8 mouse cellular contexts compared by ENCODE assay signal in the genomic region with DNA sequence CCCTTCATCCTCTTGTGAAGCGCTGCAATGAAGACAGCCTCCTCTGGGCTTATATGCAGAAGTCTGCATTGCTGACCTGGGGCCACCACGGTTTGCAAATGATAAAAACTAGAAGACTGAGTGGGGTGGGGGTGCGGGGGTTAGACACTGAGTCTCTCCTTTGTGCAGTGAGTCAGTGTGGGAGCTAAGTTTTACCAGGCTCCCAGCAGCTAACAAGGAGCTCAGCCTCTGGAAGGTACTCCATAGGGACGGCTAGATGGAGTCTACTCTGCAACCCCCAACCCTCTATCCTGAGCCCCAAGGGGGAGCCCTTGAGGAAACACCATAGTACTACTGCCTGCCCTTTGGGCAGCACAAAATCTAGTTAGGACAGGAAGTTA.
DNase-seq lines count a peak whose midpoint lies in the region; ATAC-seq and TF ChIP-seq lines count a peak whose summit lies in the region.

No protein-coding gene starts in this region.

- ATAC-seq in heart, embryonic 15.5 days (replicated peaks; ENCODE audit: insufficient number of reproducible peaks, insufficient read depth, low FRiP score, low read depth): no peak
- no peak for ATAC-seq in liver, embryonic 12.5 days

- H3K9ac ChIP-seq in heart, embryonic 15.5 days: peak overlapping the region; percentile 68
- H3K9ac ChIP-seq in liver, embryonic 12.5 days: no peak overlapping the region

- no peaks in the 10 kb centered on the region for H3K27me3 ChIP-seq in heart, embryonic 15.5 days
- peaks cover 57% of the 10 kb centered on the region for H3K27me3 ChIP-seq in liver, embryonic 12.5 days (replicated peaks)

- H3K27ac ChIP-seq in heart, embryonic 15.5 days: peak overlapping the region; percentile 95
- 0 out of 2 replicates have a peak overlapping the region, but pooled peaks have one; percentile 15 for H3K27ac ChIP-seq in embryonic fibroblast, embryonic 13.5 days (ENCODE audit: insufficient read depth, low read length)
- no peak overlapping the region for H3K27ac ChIP-seq in liver, embryonic 12.5 days

- no peak for TF ChIP-seq CTCF in embryonic fibroblast, embryonic 13.5 days (IDR thresholded peaks at IDR 0.05; ENCODE audit: borderline replicate concordance, insufficient read depth, low read length)

- intact Hi-C loops in left cerebral cortex, postnatal 4 days (cut with DNase I): loop anchor here (10.0 kb wide), 1 partner anchor 109 kb away; the partner anchor contains the start of gene Tspan9

- TF ChIP-seq POLR2A in embryonic fibroblast, embryonic 13.5 days (IDR thresholded peaks at IDR 0.05; ENCODE audit: low read depth, low read length): no peak

- no peak for DNase-seq in heart, adult 18-20 months
- peak; percentile 41 for DNase-seq in Muller cell, postnatal 12 days (ENCODE audit: inconsistent ontology term)
- DNase-seq in yolk sac, embryonic 10.5 days (ENCODE audit: low spot score): no peak
- DNase-seq in thymus, postnatal 25 days: no peak
- DNase-seq in left cerebral cortex, postnatal 4 days: no peak

- H3K4me3 ChIP-seq in heart, embryonic 15.5 days: peak overlapping the region; percentile 69
- peak overlapping the region; percentile 63 for H3K4me3 ChIP-seq in embryonic fibroblast, embryonic 13.5 days (ENCODE audit: insufficient read depth, low read length)
- peak overlapping the region; percentile 46 for H3K4me3 ChIP-seq in liver, embryonic 12.5 days

- peaks cover 88% of the 10 kb centered on the region for H3K4me1 ChIP-seq in heart, embryonic 15.5 days (replicated peaks)
- H3K4me1 ChIP-seq in embryonic fibroblast, embryonic 13.5 days (ENCODE audit: control insufficient read depth, insufficient read depth, low read length): peaks cover 9% of the 10 kb centered on the region
- peaks cover 21% of the 10 kb centered on the region for H3K4me1 ChIP-seq in liver, embryonic 12.5 days

- peak overlapping the region; percentile 92 for H3K4me2 ChIP-seq in heart, embryonic 15.5 days
- H3K4me2 ChIP-seq in liver, embryonic 12.5 days: peak overlapping the region; percentile 68

- H3K9me3 ChIP-seq in heart, embryonic 15.5 days (replicated peaks): no peaks in the 10 kb centered on the region
- H3K9me3 ChIP-seq in liver, embryonic 12.5 days (replicated peaks): no peaks in the 10 kb centered on the region

- WGBS in heart, embryonic 15.5 days: 8% methylated on average over 4 of the region's 4 CpGs
- WGBS in liver, embryonic 12.5 days (ENCODE audit: insufficient replicate concordance): 6% methylated on average over 4 of the region's 4 CpGs

- H3K36me3 ChIP-seq in heart, embryonic 15.5 days: no peaks in the 10 kb centered on the region
- no peaks in the 10 kb centered on the region for H3K36me3 ChIP-seq in liver, embryonic 12.5 days
